Mouse (Mus musculus) liver, embryonic 15.5 days (tissue): ENCODE measurements around the gene Tubgcp6. TPM values are rescaled to one million over a fixed set of nuclear protein-coding genes. Genes with fewer than 3 reads are reported as not detected.

Experiments
- ATAC-seq: fragments of 200-750 bp; cut with Nextera tagmentation; 2 replicates; pipeline ENCODE4 v1.8.0; 2017; ENCODE audit warnings: moderate number of reproducible peaks, mild to moderate bottlenecking, moderate library complexity; ENCODE audit not compliant: insufficient read depth
- H3K27ac ChIP-seq: fragments of 300-500 bp; sonication (generic); replicated peaks from 2 replicates; pipeline ENCODE4 v1.5.1; 2015; ENCODE audit warnings: mild to moderate bottlenecking, inconsistent platforms
- H3K27me3 ChIP-seq: fragments of 300-500 bp; sonication (generic); 2 replicates; pipeline ENCODE4 v1.6.1; 2015; ENCODE audit warnings: mild to moderate bottlenecking, inconsistent platforms
- H3K36me3 ChIP-seq: fragments of 300-500 bp; sonication (generic); replicated peaks from 2 replicates; pipeline ENCODE4 v1.6.1; 2015; ENCODE audit warnings: moderate library complexity, mild to moderate bottlenecking, inconsistent platforms
- H3K4me1 ChIP-seq: fragments of 300-500 bp; sonication (generic); replicated peaks from 2 replicates; pipeline ENCODE4 v1.6.1; 2015; ENCODE audit warnings: inconsistent platforms
- H3K4me2 ChIP-seq: fragments of 300-500 bp; sonication (generic); 2 replicates; pipeline ENCODE4 v1.6.1; 2015; ENCODE audit warnings: moderate library complexity, mild to moderate bottlenecking, inconsistent platforms
- H3K4me3 ChIP-seq: fragments of 300-500 bp; sonication (generic); replicated peaks from 2 replicates; pipeline ENCODE4 v1.5.1; 2015; ENCODE audit warnings: mild to moderate bottlenecking, inconsistent platforms
- H3K9ac ChIP-seq: fragments of 300-500 bp; sonication (generic); 2 replicates; pipeline ENCODE4 v1.6.1; 2015; ENCODE audit warnings: moderate library complexity, mild to moderate bottlenecking, inconsistent platforms
- H3K9me3 ChIP-seq: fragments of 300-500 bp; sonication (generic); replicated peaks from 2 replicates; pipeline ENCODE4 v1.6.1; 2016; ENCODE audit warnings: inconsistent platforms
- WGBS: fragments of 180-500 bp; shearing (Covaris S2); methylation state at CpG from one replicate; pipeline ENCODE4 v1.1.7; 2015; ENCODE audit warnings: mixed read lengths; ENCODE audit not compliant: insufficient replicate concordance; 5-methylcytosine and 5-hydroxymethylcytosine counted together
- polyA plus RNA-seq: library from polyadenylated mRNA; unstranded; fragments of >200 nt; fragmentation: Nextera tagmentation; extraction: Ambion mirVana; gene quantifications from 2 replicates; pipeline ENCODE4 v1.2.1, GENCODE M21; 2015

Tubgcp6 gene
- polyA plus RNA-seq, 1 experiment from 2014 or later, result 6.0 TPM

GRCm38 (mm10) chr15:89127364-89127940, 4.5 kb upstream of the Tubgcp6 start:
- H3K36me3 ChIP-seq, result peaks cover 5% of the 10 kb centered on the region; the same call in 1 of the 2 replicates
- H3K4me3 ChIP-seq, result peak overlapping the region; percentile 74
- no peak for ATAC-seq
- peaks cover 27% of the 10 kb centered on the region for H3K4me1 ChIP-seq
- no peak overlapping the region for H3K27ac ChIP-seq
- H3K9ac ChIP-seq, result peak overlapping the region; percentile 69
- peak overlapping the region; percentile 87 for H3K4me2 ChIP-seq
- H3K9me3 ChIP-seq, result no peaks in the 10 kb centered on the region
- H3K27me3 ChIP-seq, result peaks cover 21% of the 10 kb centered on the region
- WGBS, result 76% methylated on average over 8 of the region's 8 CpGs

- Histone ChIP-seq H3K36me3 (peaks cover 5% of the 10 kb centered on the region; the same call in 1 of the 2 replicates), H3K9me3 (no peaks in the 10 kb centered on the region), H3K4me2 (no peak overlapping the region), H3K4me3 (no peak overlapping the region), H3K27ac (no peak overlapping the region), H3K4me1 (peaks cover 36% of the 10 kb centered on the region), H3K27me3 (peaks cover 17% of the 10 kb centered on the region), H3K9ac (no peak overlapping the region)
- WGBS, result 74% methylated on average over 8 of the region's 8 CpGs
- no peak for ATAC-seq
Observed at GRCm38 (mm10) chr15:89126622-89127021, 3.7 kb upstream of the Tubgcp6 start.

GRCm38 (mm10) chr15:89125351-89125750, 2.4 kb upstream of the Tubgcp6 start:
- H3K4me1 ChIP-seq, result peaks cover 48% of the 10 kb centered on the region
- peaks cover 10% of the 10 kb centered on the region; the same call in 1 of the 2 replicates for H3K27me3 ChIP-seq
- H3K9me3 ChIP-seq, result no peaks in the 10 kb centered on the region
- H3K36me3 ChIP-seq, result peaks cover 7% of the 10 kb centered on the region
- H3K27ac ChIP-seq, result no peak overlapping the region
- no peak overlapping the region for H3K9ac ChIP-seq
- no peak for ATAC-seq
- 77% methylated on average over 9 of the region's 9 CpGs for WGBS
- no peak overlapping the region for H3K4me2 ChIP-seq
- no peak overlapping the region for H3K4me3 ChIP-seq

- peaks cover 18% of the 10 kb centered on the region for H3K36me3 ChIP-seq
- no peaks in the 10 kb centered on the region for H3K9me3 ChIP-seq
- H3K27ac ChIP-seq, result no peak overlapping the region
- H3K27me3 ChIP-seq, result no peaks in the 10 kb centered on the region
- peak overlapping the region; percentile 84; the same call in 1 of the 2 replicates for H3K4me2 ChIP-seq
- no peak overlapping the region for H3K4me3 ChIP-seq
- ATAC-seq, result no peak
- peaks cover 57% of the 10 kb centered on the region for H3K4me1 ChIP-seq
- no peak overlapping the region for H3K9ac ChIP-seq
- WGBS, result 74% methylated on average over 3 of the region's 3 CpGs
Observed at GRCm38 (mm10) chr15:89124312-89124711, 1.4 kb upstream of the Tubgcp6 start.

GRCm38 (mm10) chr15:89123595-89123994, 683 bp upstream of the Tubgcp6 start:
- Histone ChIP-seq H3K4me1 (peaks cover 51% of the 10 kb centered on the region), H3K4me2 (peak overlapping the region; percentile 84), H3K36me3 (peaks cover 23% of the 10 kb centered on the region), H3K9me3 (no peaks in the 10 kb centered on the region), H3K27me3 (no peaks in the 10 kb centered on the region), H3K27ac (peak overlapping the region; percentile 79), H3K4me3 (peak overlapping the region; percentile 93), H3K9ac (peak overlapping the region; percentile 86)
- no peak for ATAC-seq
- WGBS, result 40% methylated on average over 11 of the region's 11 CpGs

- peaks cover 33% of the 10 kb centered on the region for H3K4me1 ChIP-seq
- no peaks in the 10 kb centered on the region for H3K27me3 ChIP-seq
- ATAC-seq, result no peak
- peaks cover 69% of the 10 kb centered on the region for H3K36me3 ChIP-seq
- no peak overlapping the region for H3K4me2 ChIP-seq
- H3K9me3 ChIP-seq, result no peaks in the 10 kb centered on the region
- no peak overlapping the region for H3K9ac ChIP-seq
- H3K4me3 ChIP-seq, result no peak overlapping the region
- H3K27ac ChIP-seq, result no peak overlapping the region
Observed at GRCm38 (mm10) chr15:89118007-89118406, 4.9 kb downstream of the Tubgcp6 start.

GRCm38 (mm10) chr15:89110147-89110546, 12.8 kb downstream of the Tubgcp6 start:
- H3K4me3 ChIP-seq, result no peak overlapping the region
- no peaks in the 10 kb centered on the region for H3K4me1 ChIP-seq
- no peak for ATAC-seq
- H3K36me3 ChIP-seq, result peaks cover 97% of the 10 kb centered on the region
- no peak overlapping the region for H3K9ac ChIP-seq
- H3K27ac ChIP-seq, result no peak overlapping the region
- no peak overlapping the region for H3K4me2 ChIP-seq
- H3K9me3 ChIP-seq, result no peaks in the 10 kb centered on the region
- 86% methylated on average over 9 of the region's 9 CpGs for WGBS
- H3K27me3 ChIP-seq, result no peaks in the 10 kb centered on the region

GRCm38 (mm10) chr15:89106976-89107375, 15.9 kb downstream of the Tubgcp6 start:
- no peaks in the 10 kb centered on the region for H3K4me1 ChIP-seq
- H3K9me3 ChIP-seq, result no peaks in the 10 kb centered on the region
- ATAC-seq, result no peak
- H3K27ac ChIP-seq, result no peak overlapping the region
- 86% methylated on average over 1 of the region's 1 CpGs for WGBS
- H3K27me3 ChIP-seq, result no peaks in the 10 kb centered on the region
- peaks cover 100% of the 10 kb centered on the region for H3K36me3 ChIP-seq
- H3K9ac ChIP-seq, result no peak overlapping the region
- no peak overlapping the region for H3K4me3 ChIP-seq
- no peak overlapping the region for H3K4me2 ChIP-seq

- no peaks in the 10 kb centered on the region for H3K27me3 ChIP-seq
- 86% methylated on average over 13 of the region's 13 CpGs for WGBS
- ATAC-seq, result no peak
- no peaks in the 10 kb centered on the region for H3K9me3 ChIP-seq
- H3K4me2 ChIP-seq, result no peak overlapping the region
- H3K4me3 ChIP-seq, result no peak overlapping the region
- no peaks in the 10 kb centered on the region for H3K4me1 ChIP-seq
- no peak overlapping the region for H3K27ac ChIP-seq
- H3K9ac ChIP-seq, result no peak overlapping the region
- peaks cover 100% of the 10 kb centered on the region for H3K36me3 ChIP-seq
Observed at GRCm38 (mm10) chr15:89106073-89106472, 16.8 kb downstream of the Tubgcp6 start.

GRCm38 (mm10) chr15:89104425-89104824, 18.5 kb downstream of the Tubgcp6 start:
- no peak for ATAC-seq
- Histone ChIP-seq H3K9ac (no peak overlapping the region), H3K27me3 (no peaks in the 10 kb centered on the region), H3K36me3 (peaks cover 100% of the 10 kb centered on the region), H3K4me2 (no peak overlapping the region), H3K4me1 (no peaks in the 10 kb centered on the region), H3K27ac (no peak overlapping the region), H3K4me3 (no peak overlapping the region), H3K9me3 (no peaks in the 10 kb centered on the region)
- WGBS, result 90% methylated on average over 8 of the region's 8 CpGs

GRCm38 (mm10) chr15:89103921-89104320, 19.0 kb downstream of the Tubgcp6 start:
- 79% methylated on average over 10 of the region's 10 CpGs for WGBS

GRCm38 (mm10) chr15:89102646-89103045, 20.3 kb downstream of the Tubgcp6 start:
- no peak overlapping the region for H3K27ac ChIP-seq
- no peak overlapping the region for H3K4me2 ChIP-seq
- no peak overlapping the region for H3K4me3 ChIP-seq
- peaks cover 100% of the 10 kb centered on the region for H3K36me3 ChIP-seq
- no peak for ATAC-seq
- H3K4me1 ChIP-seq, result no peaks in the 10 kb centered on the region
- 81% methylated on average over 5 of the region's 5 CpGs for WGBS
- no peak overlapping the region for H3K9ac ChIP-seq
- no peaks in the 10 kb centered on the region for H3K9me3 ChIP-seq
- no peaks in the 10 kb centered on the region for H3K27me3 ChIP-seq

More at GRCm38 (mm10) chr15:89103921-89104320, 19.0 kb downstream of the Tubgcp6 start:
- no peak overlapping the region for H3K4me3 ChIP-seq
- no peaks in the 10 kb centered on the region for H3K9me3 ChIP-seq
- H3K27ac ChIP-seq, result no peak overlapping the region
- no peaks in the 10 kb centered on the region for H3K27me3 ChIP-seq
- no peak overlapping the region for H3K4me2 ChIP-seq
- no peak overlapping the region for H3K9ac ChIP-seq
- no peak for ATAC-seq
- H3K36me3 ChIP-seq, result peaks cover 100% of the 10 kb centered on the region
- no peaks in the 10 kb centered on the region for H3K4me1 ChIP-seq
